Mouse (Mus musculus): Measurements from ENCODE around the gene Tnrc6a.
"Not testable (repeated sequence)": the region's sequence is repeated elsewhere in the genome, so short reads cannot be mapped to it uniquely, and the experiment has no call there.

Gene Tnrc6a

DNA sequence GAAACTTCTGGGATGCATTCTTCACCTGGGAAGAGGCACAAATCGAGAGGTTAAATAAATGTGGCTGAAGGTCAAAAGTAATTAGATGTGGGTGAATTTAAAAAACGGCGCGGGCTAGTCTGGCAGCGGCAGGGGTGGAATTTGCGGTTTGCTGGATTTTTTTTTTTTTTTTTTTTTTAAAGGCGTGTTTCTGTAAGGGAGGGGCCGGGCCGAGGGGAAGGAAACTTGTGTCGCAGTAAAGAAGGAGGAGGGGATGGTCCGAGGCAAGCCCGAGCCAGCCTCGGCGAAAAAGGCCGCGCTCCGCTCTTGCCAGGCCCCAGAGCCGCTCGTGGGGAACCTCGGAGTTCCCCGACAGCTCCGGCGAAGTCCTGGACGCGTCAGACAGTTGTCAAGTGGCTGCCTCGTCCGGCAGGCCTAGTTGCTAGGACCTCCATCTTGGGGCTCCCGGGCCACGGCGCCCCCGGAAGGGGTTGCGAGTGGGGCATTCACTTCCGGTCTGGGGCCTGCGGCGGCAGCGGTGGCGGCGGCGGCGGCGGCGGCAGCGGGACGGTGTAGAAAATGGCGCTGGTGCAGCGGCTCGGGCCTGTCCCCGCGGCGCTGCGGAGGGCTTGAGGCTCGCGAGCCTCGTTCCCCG, at the start of gene Tnrc6a:
TSS of gene Tnrc6a (plus strand) at position 221 of the 634 bp plus-strand sequence.
- in situ Hi-C loops (cut with MboI; ENCODE audit: unreplicated experiment in 2 of 2), result no loop called here

DNA sequence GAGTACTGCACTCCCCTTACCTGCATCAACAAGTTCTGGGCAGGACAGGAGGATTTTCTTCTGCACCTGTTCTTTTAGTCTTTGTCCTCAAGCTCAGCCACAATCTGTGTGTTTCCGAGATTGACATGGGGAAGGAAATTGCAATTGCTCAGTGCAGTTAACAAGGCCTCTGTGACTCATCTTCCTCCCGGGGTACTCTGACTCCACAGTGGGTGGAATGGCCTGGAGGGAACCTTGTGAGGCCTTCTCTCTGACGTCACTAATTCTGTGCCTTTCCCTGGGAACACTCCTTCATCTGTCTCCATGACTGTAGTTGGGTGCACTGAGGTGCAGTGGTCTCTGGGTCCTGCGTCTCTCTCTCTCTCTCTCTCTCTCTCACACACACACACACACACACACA, 41.4 kb upstream of the Tnrc6a start:
- in situ Hi-C loops (cut with MboI; ENCODE audit: unreplicated experiment in 2 of 2), result no loop called here

DNA sequence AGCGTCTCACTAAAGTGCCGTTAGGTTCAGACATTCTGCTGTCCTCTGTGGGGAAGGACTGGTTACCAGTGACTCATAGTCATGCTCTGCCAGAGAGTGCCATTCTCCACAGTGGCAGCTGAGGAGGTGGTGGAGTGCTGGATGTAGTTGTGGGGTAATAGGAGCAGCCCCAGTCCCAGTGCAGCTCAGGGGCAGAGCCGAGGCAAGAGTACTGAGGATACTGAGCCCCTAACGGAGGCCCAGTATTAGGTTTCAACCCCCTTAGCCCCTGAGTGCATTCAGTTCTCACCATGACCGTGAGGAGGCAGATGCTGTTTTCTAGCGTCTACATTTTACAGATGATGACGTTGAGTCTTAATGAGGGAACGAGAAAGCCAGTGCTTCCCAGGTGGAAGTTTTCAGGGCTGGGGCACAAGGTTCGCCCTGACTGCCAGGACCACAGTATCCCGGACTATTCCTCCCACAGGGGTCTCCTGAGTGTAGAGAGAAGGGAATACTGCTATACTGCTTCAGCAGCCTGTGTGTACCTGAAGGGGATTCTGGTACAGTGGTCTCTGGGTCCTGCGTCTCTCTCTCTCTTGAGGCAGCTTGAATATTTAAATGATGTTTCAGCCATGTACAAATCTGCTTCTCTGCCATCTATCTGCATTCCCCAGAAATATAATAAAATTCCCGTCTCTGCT, 40.1 kb upstream of the Tnrc6a start:
- in situ Hi-C loops (cut with MboI; ENCODE audit: unreplicated experiment in 2 of 2), result no loop called here

DNA sequence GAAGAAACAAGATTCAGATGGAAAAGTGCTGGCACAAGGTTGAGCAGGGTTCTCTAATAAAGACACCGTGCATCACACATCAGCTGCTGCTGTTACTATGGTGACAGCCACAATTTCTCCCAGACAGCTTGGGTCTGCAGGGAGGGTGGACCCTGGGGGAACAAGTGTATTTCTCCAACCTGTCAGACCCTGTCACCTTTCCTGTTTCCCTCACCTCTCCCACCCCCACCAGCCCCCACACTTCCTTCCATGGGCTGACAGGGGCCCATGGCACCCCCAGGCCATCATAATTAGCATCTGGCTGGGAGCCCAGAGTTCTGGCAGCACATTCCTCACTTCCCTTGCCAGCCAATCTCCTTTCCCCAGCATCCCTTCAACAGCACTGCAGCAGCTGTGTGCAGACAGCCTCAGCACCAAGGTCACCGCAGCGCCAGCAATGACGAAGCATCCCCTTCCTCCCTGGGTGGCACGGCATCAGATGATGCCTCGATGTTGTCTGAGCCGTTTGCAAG, 39.4 kb upstream of the Tnrc6a start:
- in situ Hi-C loops (cut with MboI; ENCODE audit: unreplicated experiment in 2 of 2), result no loop called here

DNA sequence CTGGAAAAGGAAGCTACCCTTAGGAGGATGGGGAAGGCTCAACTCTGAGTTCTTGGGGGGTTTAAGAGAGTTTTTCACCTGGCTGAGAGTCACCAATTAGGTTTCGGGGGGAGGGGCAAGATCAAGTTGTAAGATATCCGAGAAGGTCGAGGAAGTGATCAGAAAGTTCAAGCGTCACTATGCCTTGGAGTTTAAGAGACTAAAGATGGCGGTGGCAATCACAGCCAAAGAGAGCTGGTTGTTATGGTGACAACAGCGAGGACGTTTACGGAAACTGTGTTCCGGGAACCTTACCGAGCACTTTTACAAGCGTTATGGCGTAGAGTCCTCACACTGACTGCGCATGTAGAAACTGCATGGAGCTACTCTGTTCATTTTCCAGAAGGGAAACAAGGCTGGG, 39.0 kb upstream of the Tnrc6a start:
- in situ Hi-C loops (cut with MboI; ENCODE audit: unreplicated experiment in 2 of 2), result no loop called here

DNA sequence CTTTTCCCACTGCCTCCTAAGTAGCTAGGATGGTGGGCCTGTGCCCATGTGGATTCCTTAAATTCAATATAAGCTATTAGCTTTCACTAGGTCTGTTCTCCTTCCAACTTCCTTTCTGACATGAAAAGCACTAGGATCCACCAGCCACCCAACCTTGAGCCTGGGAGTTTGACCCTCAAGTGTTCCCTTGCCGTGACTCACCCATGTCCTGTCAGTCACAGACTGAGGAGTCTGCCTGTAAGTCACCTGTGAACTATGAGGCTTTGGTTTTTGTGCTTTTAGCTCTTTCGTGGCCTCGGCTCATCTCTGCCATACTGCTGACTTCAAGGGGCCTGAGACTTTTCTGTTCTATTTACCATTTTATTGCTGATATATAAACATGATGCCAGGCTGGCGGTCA, 34.8 kb upstream of the Tnrc6a start:
- in situ Hi-C loops (cut with MboI; ENCODE audit: unreplicated experiment in 2 of 2), result no loop called here

DNA sequence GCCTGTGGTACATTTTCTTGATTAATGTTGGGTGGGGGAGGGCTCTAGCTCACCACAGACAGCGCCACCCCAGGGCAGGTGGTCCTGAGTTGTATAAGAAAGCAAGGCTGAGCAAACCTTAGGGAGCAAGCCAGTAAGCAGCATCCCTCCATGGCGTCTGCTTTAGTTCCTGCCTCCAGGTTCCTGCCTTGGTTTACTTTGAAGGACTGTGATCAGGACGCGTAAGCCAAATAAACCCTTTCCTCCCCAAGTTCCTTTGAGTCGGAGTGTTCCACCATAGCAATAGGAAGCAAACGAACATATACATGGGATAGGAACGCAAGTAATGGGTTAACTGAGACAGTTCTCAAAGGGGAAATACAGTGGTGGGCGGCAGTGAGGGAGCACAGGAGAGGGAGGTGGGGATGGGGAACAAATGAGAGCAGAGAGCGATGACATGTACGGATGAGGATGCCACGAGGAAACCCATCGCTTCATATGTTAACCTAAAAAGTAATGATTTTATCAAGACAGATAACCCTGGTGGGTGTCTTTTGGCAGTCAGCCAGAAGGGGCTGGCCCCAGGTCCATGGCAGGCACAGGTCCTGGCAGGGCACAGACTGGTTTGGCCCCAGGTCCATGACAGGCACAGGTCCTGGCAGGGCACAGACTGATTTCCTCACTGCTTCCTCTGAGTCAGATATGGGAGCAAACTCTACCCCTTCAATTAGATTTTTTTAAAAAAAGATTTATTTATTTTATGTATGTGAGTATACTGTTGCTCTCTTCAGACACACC, 27.2 kb upstream of the Tnrc6a start:
- in situ Hi-C loops (cut with MboI; ENCODE audit: unreplicated experiment in 2 of 2), result no loop called here

DNA sequence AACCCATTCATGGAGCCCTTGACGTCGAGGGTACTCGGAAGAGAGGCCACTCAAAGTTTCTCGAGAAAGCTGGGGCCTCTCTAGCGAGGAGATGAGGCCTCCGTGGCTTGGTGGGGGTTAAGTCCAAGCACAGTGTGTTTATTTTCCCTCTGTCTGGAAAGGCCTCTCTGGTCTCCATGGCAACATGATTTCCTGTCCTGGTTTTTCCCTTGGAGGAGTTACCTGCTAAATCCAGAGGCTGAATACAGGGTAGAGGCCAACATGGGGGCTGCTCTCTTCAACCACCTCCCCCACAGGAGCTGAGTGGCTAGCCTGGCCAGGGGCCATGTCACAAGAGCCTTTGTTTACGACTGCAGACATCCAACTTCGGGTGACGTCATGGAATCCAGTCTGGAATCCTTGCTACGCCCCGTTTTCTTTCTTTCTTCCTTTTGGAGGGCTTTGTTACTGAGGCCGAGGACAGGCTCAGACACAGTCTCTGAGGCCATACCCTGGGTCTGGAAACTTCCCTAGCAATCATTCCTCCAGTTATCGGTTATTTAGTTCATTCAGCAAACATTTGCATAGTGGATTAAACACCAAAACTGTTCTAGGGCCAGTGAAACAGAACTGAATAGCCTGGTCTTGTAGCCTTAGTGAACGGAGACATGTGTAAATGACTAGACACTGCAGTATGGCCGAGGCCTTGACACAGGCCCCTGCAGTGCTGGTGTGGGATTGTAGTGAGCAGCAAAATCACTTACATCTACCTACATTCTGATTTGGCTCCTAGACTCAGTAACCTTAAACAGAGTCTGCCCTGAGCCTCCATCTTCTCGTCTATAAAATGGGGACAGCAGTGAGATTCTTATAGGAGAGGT, 25.6 kb upstream of the Tnrc6a start:
- in situ Hi-C loops (cut with MboI; ENCODE audit: unreplicated experiment in 2 of 2), result no loop called here

DNA sequence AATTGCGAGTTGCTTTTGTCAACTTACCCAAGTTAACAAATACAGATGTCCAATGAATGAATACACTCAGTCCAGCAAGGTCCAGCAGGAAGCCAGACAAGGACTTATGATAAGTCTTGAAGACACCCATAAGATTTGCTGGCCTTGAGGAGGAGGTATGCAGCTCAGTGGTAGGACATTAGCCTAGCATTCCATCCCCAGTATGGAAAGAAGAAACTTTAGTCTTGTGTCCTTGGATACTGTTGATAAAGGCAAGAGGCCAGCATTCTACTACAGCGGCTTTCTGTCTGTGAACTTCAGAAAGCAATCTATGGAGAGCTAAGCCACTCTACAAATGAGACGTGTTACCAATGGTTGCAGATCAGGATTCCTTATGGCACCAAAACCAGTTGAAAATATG, 22.4 kb upstream of the Tnrc6a start:
- in situ Hi-C loops (cut with MboI; ENCODE audit: unreplicated experiment in 2 of 2), result no loop called here

DNA sequence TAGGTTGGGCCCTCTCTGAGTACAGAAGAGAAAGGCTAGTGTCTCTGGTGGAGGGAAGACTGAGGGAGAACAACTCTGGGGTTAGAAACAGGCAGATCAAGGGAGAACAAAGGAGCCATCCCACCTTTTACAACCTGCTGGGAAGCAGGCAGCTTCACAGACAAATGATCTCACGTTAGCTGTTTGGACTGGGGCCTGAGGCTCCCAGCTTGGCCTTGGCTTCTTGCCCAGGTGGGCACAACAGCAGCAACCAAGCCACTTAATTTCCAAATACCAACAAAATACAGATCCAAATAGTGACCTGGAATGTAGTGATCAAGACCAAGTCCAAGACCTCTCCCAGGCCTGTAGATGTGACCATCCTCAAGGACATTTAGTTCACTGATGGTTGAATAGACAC, 18.3 kb upstream of the Tnrc6a start:
- in situ Hi-C loops (cut with MboI; ENCODE audit: unreplicated experiment in 2 of 2), result not testable (repeated sequence)

DNA sequence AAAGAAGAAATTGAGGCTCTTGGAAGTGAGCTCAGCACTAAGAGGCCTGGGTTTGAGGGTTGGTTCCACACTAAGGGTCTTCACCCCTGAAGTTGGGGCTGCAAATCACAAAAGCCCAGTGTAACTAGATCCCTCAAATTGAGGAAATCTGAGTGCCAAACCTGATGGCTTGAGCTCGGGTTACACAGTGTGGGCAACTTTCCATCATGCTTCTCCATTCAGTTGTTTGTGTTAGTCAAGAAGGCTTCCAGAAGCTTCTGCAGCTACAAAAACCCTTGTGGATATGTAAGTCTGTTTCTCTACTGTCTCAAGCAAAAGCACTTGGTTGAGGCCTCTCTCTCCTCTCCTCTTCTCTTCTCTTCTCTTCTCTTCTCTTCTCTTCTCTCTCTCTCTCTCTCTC, 17.8 kb upstream of the Tnrc6a start:
- in situ Hi-C loops (cut with MboI; ENCODE audit: unreplicated experiment in 2 of 2), result no loop called here

DNA sequence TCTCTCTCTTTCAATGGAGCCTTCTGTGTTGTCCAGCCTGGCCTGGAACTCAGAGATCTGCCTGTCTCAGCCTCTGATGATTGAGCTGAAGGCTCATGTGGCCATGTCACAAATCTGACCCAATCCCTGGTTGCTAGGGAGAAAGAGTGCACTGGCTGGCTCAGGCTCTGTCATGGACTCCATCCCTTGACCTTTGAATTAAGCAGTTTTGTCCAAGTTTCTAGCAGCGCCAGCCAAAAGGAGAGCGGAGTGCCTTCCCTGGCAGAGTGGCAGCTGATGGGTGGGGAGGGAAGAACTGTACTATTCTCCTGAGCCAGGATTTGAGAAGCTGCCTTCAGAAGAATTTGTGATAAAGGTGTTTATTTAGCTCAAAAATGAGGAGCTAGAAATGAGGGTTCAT, 17.4 kb upstream of the Tnrc6a start:
- in situ Hi-C loops (cut with MboI; ENCODE audit: unreplicated experiment in 2 of 2), result no loop called here

DNA sequence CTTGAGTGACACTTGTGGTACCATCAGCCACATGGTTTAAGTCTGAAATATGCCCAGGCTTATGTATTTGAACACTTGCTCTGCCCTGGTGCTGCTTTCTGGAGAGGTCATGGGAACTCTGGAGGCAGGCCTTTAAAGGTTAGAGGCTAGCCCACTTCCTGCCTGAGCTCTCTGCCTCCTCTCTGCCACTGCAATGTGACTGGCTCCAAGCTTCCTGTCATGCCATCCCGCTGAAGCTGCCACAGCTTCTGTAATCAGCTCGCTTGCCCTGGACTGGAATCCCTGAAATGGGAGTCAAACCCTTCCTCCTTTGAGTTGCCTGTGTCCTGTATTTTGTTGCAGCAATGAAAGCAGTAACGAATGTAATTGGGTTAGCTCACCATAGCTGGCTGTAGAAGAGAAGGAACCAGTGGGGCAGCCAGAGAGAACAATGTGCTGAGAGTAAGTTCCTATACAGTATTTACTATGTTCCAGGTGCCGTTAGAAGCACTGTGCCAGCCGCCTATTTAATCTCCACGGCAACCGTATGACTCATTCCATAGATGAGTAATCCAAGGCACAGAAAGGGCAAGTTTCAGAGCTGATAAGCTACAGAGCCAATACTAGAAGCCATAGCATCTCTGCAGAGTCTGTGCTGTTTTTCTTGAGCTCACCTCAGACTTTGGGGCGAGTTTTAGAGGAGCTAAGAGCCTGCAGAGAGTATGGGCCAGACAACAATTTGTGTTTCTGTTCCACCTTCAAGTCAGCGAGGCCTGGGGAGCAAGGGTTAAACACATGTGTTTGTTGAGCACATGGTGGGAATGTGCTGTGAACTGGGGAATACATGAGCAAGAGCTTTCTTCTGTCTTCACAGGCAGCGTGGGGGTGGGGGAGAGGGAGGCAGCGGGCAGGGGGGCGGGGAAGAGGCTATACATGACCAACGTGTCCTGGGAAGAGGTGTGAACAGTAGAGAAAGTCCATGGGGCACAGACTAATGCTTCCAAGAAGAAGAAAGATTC, 15.3 kb upstream of the Tnrc6a start:
- in situ Hi-C loops (cut with MboI; ENCODE audit: unreplicated experiment in 2 of 2), result no loop called here

DNA sequence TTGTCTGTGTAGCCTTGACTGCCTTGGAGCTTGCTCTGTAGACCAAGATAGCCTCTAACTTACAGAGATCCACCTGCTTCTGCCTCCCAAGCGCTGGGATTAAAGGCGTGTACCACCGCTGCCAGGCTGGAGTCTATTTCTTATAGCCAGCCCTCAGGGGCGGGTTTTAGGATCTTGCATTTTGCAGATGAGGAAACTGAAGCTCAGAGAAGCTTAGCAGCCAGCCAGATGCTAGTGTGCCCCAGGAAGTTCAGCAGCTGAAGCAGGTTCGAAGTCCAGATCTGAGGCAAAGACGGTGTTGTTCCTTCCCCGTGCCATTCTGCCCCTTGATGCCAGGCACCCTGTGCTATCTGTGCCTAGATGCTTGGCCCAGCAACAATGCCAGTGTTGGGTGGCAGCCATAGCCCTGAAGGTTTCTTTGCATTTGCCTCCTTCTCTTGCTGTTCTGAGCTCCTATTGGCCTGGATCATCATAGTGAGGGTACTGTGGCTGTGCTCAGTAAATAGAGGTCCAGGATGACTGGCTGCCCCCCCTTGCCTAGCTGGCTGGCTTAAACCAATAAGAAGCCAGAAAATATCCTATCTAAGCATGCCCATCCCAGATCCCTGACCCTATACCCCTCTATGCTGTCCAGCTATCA, 14.2 kb upstream of the Tnrc6a start:
- in situ Hi-C loops (cut with MboI; ENCODE audit: unreplicated experiment in 2 of 2), result no loop called here

DNA sequence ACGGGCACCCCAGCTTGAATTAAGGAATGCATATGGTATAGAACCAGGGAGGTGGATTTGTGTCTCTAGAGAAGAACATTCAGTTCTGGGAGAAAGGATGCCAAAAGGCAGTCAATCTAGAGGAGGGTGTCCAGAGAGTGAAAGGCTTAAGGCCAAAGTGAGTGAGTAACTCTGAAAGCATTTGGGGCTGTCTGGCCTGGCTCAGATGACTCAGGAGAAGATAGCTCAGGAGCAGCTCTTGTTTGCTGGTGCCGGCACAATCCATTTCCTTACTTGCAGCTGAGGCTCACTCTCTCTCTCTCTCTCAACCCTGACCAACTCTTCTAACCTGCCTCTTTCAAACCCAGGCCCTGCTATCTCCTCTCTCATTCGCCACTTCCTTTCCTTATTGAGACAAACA, 13.6 kb upstream of the Tnrc6a start:
- in situ Hi-C loops (cut with MboI; ENCODE audit: unreplicated experiment in 2 of 2), result no loop called here

DNA sequence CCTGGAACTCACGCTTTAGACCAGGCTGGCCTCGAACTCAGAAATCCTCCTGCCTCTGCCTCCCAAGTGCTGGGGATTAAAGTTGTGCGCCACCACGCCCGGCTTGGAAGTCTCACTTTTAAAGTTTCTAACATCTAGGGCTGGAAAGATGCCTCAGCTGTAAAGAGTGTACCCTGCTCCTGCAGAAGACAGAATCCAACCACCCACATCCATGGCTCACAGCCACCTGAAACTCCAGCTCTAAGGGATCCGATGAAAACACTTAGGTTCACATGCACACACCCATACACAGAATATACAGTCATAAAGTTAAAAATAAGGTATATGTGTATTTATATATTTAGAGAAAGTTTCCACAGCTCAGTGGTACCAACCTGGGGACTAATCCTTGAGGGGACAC, 10.1 kb upstream of the Tnrc6a start:
- in situ Hi-C loops (cut with MboI; ENCODE audit: unreplicated experiment in 2 of 2), result no loop called here

DNA sequence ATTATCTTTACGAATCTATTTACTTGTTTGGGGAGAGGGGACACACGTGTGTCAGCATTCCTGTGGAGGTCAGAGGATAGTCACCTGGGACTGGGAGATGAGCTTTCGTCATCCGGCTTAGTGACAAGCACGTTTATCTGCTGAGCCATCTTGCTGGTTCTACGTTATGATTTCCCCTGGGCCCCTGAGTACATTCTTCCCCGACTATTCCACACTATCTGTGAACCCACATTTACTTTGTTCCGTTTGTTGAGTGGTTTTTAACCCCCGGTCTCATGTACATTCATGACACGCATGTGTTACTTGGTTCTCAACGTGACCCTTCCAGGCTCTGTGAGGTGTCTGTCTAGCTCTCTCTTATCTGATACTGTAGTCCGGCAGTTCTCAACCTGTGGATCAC, 6.9 kb upstream of the Tnrc6a start:
- in situ Hi-C loops (cut with MboI; ENCODE audit: unreplicated experiment in 2 of 2), result no loop called here

DNA sequence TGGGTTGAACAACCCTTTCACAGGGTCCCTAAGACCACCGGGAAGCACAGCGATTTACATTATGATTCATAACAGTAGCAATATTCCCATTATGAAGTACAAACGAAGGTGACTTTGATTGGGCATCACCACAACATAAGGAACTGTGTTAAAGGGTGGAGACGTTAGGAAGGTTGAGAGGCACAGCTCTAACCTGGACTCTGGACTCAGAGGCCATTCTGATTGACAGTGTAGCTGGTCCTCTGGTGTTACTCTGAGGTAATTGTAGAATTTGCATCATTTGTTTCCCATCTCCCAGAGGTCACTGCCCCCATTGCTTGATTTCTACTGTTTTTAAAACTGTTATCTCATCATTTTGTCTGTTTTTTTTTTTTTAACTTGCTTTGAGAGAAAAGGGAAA, 6.5 kb upstream of the Tnrc6a start:
- in situ Hi-C loops (cut with MboI; ENCODE audit: unreplicated experiment in 2 of 2), result no loop called here

DNA sequence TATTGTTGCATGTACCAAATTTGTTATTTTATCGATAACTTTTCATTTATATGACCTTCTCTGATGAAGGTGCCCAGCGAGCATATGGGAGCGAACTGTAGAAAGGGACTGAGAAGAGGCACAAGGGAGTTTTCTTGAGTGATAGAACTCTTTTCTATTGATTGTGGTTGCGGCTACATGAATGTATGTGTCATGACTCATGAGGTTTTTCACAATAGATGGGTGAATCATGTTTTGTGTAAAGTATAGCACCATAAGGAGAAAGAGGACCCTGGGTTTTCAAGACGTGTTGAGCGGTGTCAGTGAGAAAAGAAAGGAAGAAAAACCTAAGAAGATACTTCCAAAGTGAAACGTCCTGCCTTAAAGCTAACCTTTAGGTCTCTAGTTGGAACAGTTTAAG, 3.2 kb upstream of the Tnrc6a start:
- in situ Hi-C loops (cut with MboI; ENCODE audit: unreplicated experiment in 2 of 2), result no loop called here

All from v-Abl transformed pro-B cells (cell line).